Mouse (Mus musculus) liver, postnatal 0 days (tissue): ENCODE results near the gene Gfra1.

ENCODE experiments used
- CTCF ChIP-seq: sonication (generic); IDR thresholded peaks from 2 replicates; pipeline ENCODE4 v1.5.1; 2016; ENCODE audit warnings: antibody characterized with exemption, low read depth
- EP300 ChIP-seq: IDR thresholded peaks from 2 replicates; pipeline ENCODE4 v1.6.1; 2016; ENCODE audit warnings: antibody characterized with exemption, low read depth, mild to moderate bottlenecking

- no peak for TF ChIP-seq CTCF
- TF ChIP-seq EP300: no peak
Measured at GRCm38 (mm10) chr19:58250237-58250636, 205.5 kb downstream of the Gfra1 start.
